Mouse (Mus musculus) layer of hippocampus, postnatal 10 days (tissue): ENCODE data around the gene Arpc3. TPM values are rescaled to one million over a fixed set of nuclear protein-coding genes. Genes with fewer than 3 reads are reported as not detected.

ENCODE experiments used
- total RNA-seq, 2 experiments: library from RNA; stranded (reverse); gene quantifications; 2 replicates each; pipeline ENCODE4 v1.2.3; 2021

Arpc3 gene
- total RNA-seq, 2 experiments from 2014 or later, result 287 to 319 TPM

Other genes starting within 250 kb of the Arpc3 start
- gene Ppp1cc, start 233.6 kb upstream of the Arpc3 start, total RNA-seq, result 100 to 1,000 TPM; 190 to 196 TPM
- gene Hvcn1, start 185.1 kb upstream of the Arpc3 start, total RNA-seq, result 1 to 10 TPM; 2.6 to 2.8 TPM
- 10 to 100 TPM; 15.0 to 17.3 TPM for gene Tctn1, start 127.4 kb upstream of the Arpc3 start, total RNA-seq
- gene Pptc7, start 107.5 kb upstream of the Arpc3 start, total RNA-seq, result 10 to 100 TPM; 26.1 to 27.3 TPM
- 1 to 10 TPM; 5.1 to 5.4 TPM for gene Rad9b, start 37.6 kb upstream of the Arpc3 start, total RNA-seq
- 100 to 1,000 TPM; 213 to 228 TPM for gene Vps29, start 37.5 kb upstream of the Arpc3 start, total RNA-seq
- gene Gpn3, start 20.0 kb upstream of the Arpc3 start, total RNA-seq, result 10 to 100 TPM; 26.7 to 29.1 TPM
- gene Fam216a, start 19.5 kb upstream of the Arpc3 start, total RNA-seq, result 10 to 100 TPM; 77.7 to 81.3 TPM
- 10 to 100 TPM; 35.1 to 37.9 TPM for gene Anapc7, start 29.8 kb downstream of the Arpc3 start, total RNA-seq
- gene Atp2a2, start 110.3 kb downstream of the Arpc3 start, total RNA-seq, result 100 to 1,000 TPM; 511 to 561 TPM
- gene Ift81, start 222.6 kb downstream of the Arpc3 start, total RNA-seq, result 10 to 100 TPM; 28.7 to 29.9 TPM